Mouse (Mus musculus): ENCODE results near the gene Dzip1l. TPM values are rescaled to one million over a fixed set of nuclear protein-coding genes. Genes with fewer than 3 reads are reported as not detected.

The Dzip1l gene
- total RNA-seq, 2 experiments from 2014 or later: 8.3 to 8.9 TPM

GRCm38 (mm10) chr9:99710297-99710696 lies 81.0 kb downstream of the Dzip1l start:
- no peak for DNase-seq (ENCODE audit: low spot score in 2 of 2)

- no peak for DNase-seq (ENCODE audit: low spot score in 2 of 2)
Observed at GRCm38 (mm10) chr9:99717134-99717533, 87.8 kb downstream of the Dzip1l start, which contains the start of gene Cldn18. TSS of gene Cldn18 (minus strand) at chr9:99717267.

Other genes with a start within 250 kb of the Dzip1l start
- 10 to 100 TPM; 12.9 to 13.2 TPM for gene Mras, start 192.1 kb upstream of the Dzip1l start, total RNA-seq (2021)
- not detected for gene Nme9, start 178.0 kb upstream of the Dzip1l start, total RNA-seq (2021)
- gene Armc8, start 60.6 kb upstream of the Dzip1l start, total RNA-seq (2021): 10 to 100 TPM; 23.9 to 25.4 TPM
- gene Dbr1, start 53.7 kb upstream of the Dzip1l start, total RNA-seq (2021): 10 to 100 TPM in 1 of 2 experiments, 1 to 10 TPM in 1; 9.5 to 10.3 TPM
- not detected for gene A4gnt, start 17.0 kb upstream of the Dzip1l start, total RNA-seq (2021)
- under 1 TPM in 1 of 2 experiments, not detected in 1; 0.20 TPM for gene Cldn18, start 87.8 kb downstream of the Dzip1l start, total RNA-seq (2021)
- gene Sox14, start 246.7 kb downstream of the Dzip1l start, total RNA-seq (2021): not detected